In genomic region chr14:8045187-8045846, GRCm38 (mm10) we compare ENCODE assay signal across 32 mouse cellular contexts. TPM values are rescaled to one million over a fixed set of nuclear protein-coding genes. Genes with fewer than 3 reads are reported as not detected.
DNase-seq lines count a peak whose midpoint lies in the region; ATAC-seq and TF ChIP-seq lines count a peak whose summit lies in the region.
"Had no signal": no experiment of that assay in that cellular context is flagged by ENCODE, and none has a peak within 500 bp of the region (broad histone marks: within the 10 kb centered on the region; RNA-seq: fewer than 3 reads in every experiment).

No protein-coding gene starts in this region.

- dilution Hi-C loops in CH12.LX (cut with MboI; ENCODE audit: extremely low pct_ligation_motif_present, extremely low pct_unique_long_range_greater_than_20kb, low sequenced_read_pairs), result no loop called here

- TF ChIP-seq CTCF in kidney, adult 2 months (conservative IDR thresholded peaks at IDR 0.05; ENCODE audit: insufficient read depth, insufficient read length, low read depth, low read length), result no peak
- TF ChIP-seq CTCF in CH12.LX (conservative IDR thresholded peaks at IDR 0.05 in 1 of 2, IDR thresholded peaks at IDR 0.05 in 1 of 2; ENCODE audit: low read depth in 2 of 2, low read length in 2 of 2), result no peak

- no peak overlapping the region for H3K27ac ChIP-seq in kidney, adult 2 months (ENCODE audit: insufficient read depth, low read depth, low read length)
- H3K27ac ChIP-seq in CH12.LX (ENCODE audit: insufficient read depth, low read depth), result peak overlapping the region; percentile 84
- H3K27ac ChIP-seq in intestine, embryonic 15.5 days, result no peak overlapping the region
- H3K27ac ChIP-seq: embryonic facial prominence, embryonic 12.5 days; gastrocnemius, adult 2 months; heart, adult 2 months; heart, embryonic 13.5 days; kidney, postnatal 0 days; liver, embryonic 14.5 days; macrophage had no signal

- no peaks in the 10 kb centered on the region for H3K27me3 ChIP-seq in kidney, adult 2 months (replicated peaks; ENCODE audit: control insufficient read depth, insufficient read depth, low read length)
- H3K27me3 ChIP-seq in CH12.LX (replicated peaks), result no peaks in the 10 kb centered on the region
- no peaks in the 10 kb centered on the region for H3K27me3 ChIP-seq in intestine, embryonic 15.5 days (replicated peaks)
- H3K27me3 ChIP-seq: embryonic facial prominence, embryonic 12.5 days; heart, embryonic 13.5 days had no signal

- H3K79me2 ChIP-seq in CH12.LX (replicated peaks; ENCODE audit: control insufficient read depth, extremely low read depth, insufficient read depth, poor library complexity, severe bottlenecking), result no peaks in the 10 kb centered on the region; the same call in 1 of the 2 replicates

- no peak overlapping the region for H3K4me3 ChIP-seq in kidney, adult 2 months (ENCODE audit: insufficient read depth, low read depth, low read length)
- H3K4me3 ChIP-seq in CH12.LX (replicated peaks in 1 of 3; ENCODE audit: low read depth in 2 of 3, low read length in 2 of 3, poor library complexity in 1 of 3), result peak overlapping the region; percentile 25 to 48 (median 27)
- no peak overlapping the region for H3K4me3 ChIP-seq in intestine, embryonic 15.5 days (replicated peaks)
- H3K4me3 ChIP-seq: embryonic facial prominence, embryonic 12.5 days; gastrocnemius, adult 2 months; heart, adult 2 months; heart, embryonic 13.5 days had no signal

- no peak for TF ChIP-seq EP300 in CH12.LX (IDR thresholded peaks at IDR 0.05; ENCODE audit: low read length)

- WGBS in kidney, adult 2 months, result 90% methylated on average over 11 of the region's 11 CpGs
- 84% methylated on average over 11 of the region's 11 CpGs for WGBS in intestine, embryonic 15.5 days

- DNase-seq in kidney, adult 2 months, result peak; percentile 33
- no peak for DNase-seq in kidney, postnatal 25 days
- DNase-seq in CD4-positive, CD25-positive, alpha-beta regulatory T cell, adult 2 months (ENCODE audit: low read depth, low spot score), result peak; percentile 52
- DNase-seq in CH12.LX (ENCODE audit: extremely low read depth) (peak; percentile 87), ZHBTc4 (ENCODE audit: low read depth, low spot score) (peak; percentile 79)
- DNase-seq in ovary, postnatal 36 days (ENCODE audit: low spot score), result no peak
- DNase-seq: adrenal gland, postnatal 14 days; cerebellum, adult 9-11 months; embryo, embryonic 11 days; gastrocnemius, adult 2 months; gastrocnemius, postnatal 36 days; heart, postnatal 10 days; liver; lung, adult 2 months; lung, postnatal 10 days; right cerebral cortex, adult 18-20 months; right cerebral cortex, postnatal 4 days had no signal

- no peaks in the 10 kb centered on the region for H3K9me3 ChIP-seq in CH12.LX (replicated peaks; ENCODE audit: low read length)
- no peaks in the 10 kb centered on the region for H3K9me3 ChIP-seq in intestine, embryonic 15.5 days
- H3K9me3 ChIP-seq: embryonic facial prominence, embryonic 12.5 days; heart, embryonic 13.5 days had no signal

- in situ Hi-C loops in CH12.LX (cut with MboI; ENCODE audit: low pct_ligation_motif_present, low pct_unique_long_range_greater_than_20kb, low sequenced_read_pairs), result no loop called here

- TF ChIP-seq POLR2A in kidney, adult 2 months (IDR thresholded peaks at IDR 0.05; ENCODE audit: low read depth, low read length), result no peak
- TF ChIP-seq POLR2A in CH12.LX (IDR thresholded peaks at IDR 0.05; ENCODE audit: low read depth, low read length), result peak; percentile 45

- no peak for ATAC-seq in intestine, embryonic 15.5 days
- ATAC-seq: forebrain, embryonic 16.5 days; hindbrain, embryonic 16.5 days; intestine, postnatal 0 days; midbrain, embryonic 16.5 days had no signal

- H3K9ac ChIP-seq in CH12.LX (ENCODE audit: insufficient read depth, low read depth), result peak overlapping the region; percentile 20; the same call in 1 of the 2 replicates
- H3K9ac ChIP-seq in intestine, embryonic 15.5 days, result no peak overlapping the region
- H3K9ac ChIP-seq: embryonic facial prominence, embryonic 12.5 days; heart, embryonic 13.5 days; liver, embryonic 14.5 days had no signal

- H3K4me1 ChIP-seq in kidney, adult 2 months (ENCODE audit: control insufficient read depth, insufficient read depth, low read length), result no peaks in the 10 kb centered on the region
- H3K4me1 ChIP-seq in CH12.LX (ENCODE audit: control insufficient read depth in 1 of 2, insufficient read depth in 2 of 2), result peaks cover 25 to 88% of the 10 kb centered on the region in 2 experiments
- H3K4me1 ChIP-seq in intestine, embryonic 15.5 days (replicated peaks), result no peaks in the 10 kb centered on the region
- H3K4me1 ChIP-seq: embryonic facial prominence, embryonic 12.5 days; heart, embryonic 13.5 days had no signal

- H3K36me3 ChIP-seq in kidney, adult 2 months (ENCODE audit: control insufficient read depth, insufficient read depth, low read length), result no peaks in the 10 kb centered on the region
- peaks cover 29 to 48% of the 10 kb centered on the region in 2 experiments for H3K36me3 ChIP-seq in CH12.LX (replicated peaks in 1 of 2; ENCODE audit: control insufficient read depth in 1 of 2, insufficient read depth in 1 of 2, low read length in 1 of 2)
- H3K36me3 ChIP-seq in intestine, embryonic 15.5 days, result no peaks in the 10 kb centered on the region

- H3K4me2 ChIP-seq in CH12.LX (ENCODE audit: insufficient read depth, low read depth, poor library complexity, severe bottlenecking), result peak overlapping the region; percentile 74
- no peak overlapping the region for H3K4me2 ChIP-seq in intestine, embryonic 15.5 days (replicated peaks)
- H3K4me2 ChIP-seq: embryonic facial prominence, embryonic 12.5 days; heart, embryonic 13.5 days; midbrain, embryonic 11.5 days had no signal

- TF ChIP-seq RAD21 in CH12.LX (IDR thresholded peaks at IDR 0.05; ENCODE audit: low read depth, low read length), result no peak

TF ChIP-seq in CH12.LX, 34 proteins besides CTCF, POLR2A, EP300 and RAD21:
- TF ChIP-seq MAFK (IDR thresholded peaks at IDR 0.05; ENCODE audit: insufficient replicate concordance, low read length) (no peak), KAT2A (IDR thresholded peaks at IDR 0.05; ENCODE audit: insufficient replicate concordance, low read length) (no peak), SIN3A (IDR thresholded peaks at IDR 0.05; ENCODE audit: low read length) (no peak), MAX (IDR thresholded peaks at IDR 0.05; ENCODE audit: low read length) (no peak; the same call in 1 of the 2 replicates), ZMIZ1 (IDR thresholded peaks at IDR 0.05; ENCODE audit: low read depth, low read length) (no peak), PAX5 (IDR thresholded peaks at IDR 0.05; ENCODE audit: low read length) (no peak), USF2 (conservative IDR thresholded peaks at IDR 0.05; ENCODE audit: low read depth, low read length) (no peak), JUN (IDR thresholded peaks at IDR 0.05; ENCODE audit: insufficient read depth, low read depth, low read length) (no peak), USF1 (IDR thresholded peaks at IDR 0.05; ENCODE audit: low read depth, low read length) (no peak), ZKSCAN1 (IDR thresholded peaks at IDR 0.05; ENCODE audit: borderline replicate concordance, low read depth, low read length) (no peak), NELFE (IDR thresholded peaks at IDR 0.05; ENCODE audit: low read depth, low read length) (peak; percentile 54; the same call in 1 of the 2 replicates), MXI1 (IDR thresholded peaks at IDR 0.05; ENCODE audit: low read depth, low read length) (no peak), CHD2 (IDR thresholded peaks at IDR 0.05; ENCODE audit: low read length) (0 out of 2 replicates have a peak, but pooled peaks have one; percentile 5), MEF2A (IDR thresholded peaks at IDR 0.05; ENCODE audit: borderline replicate concordance, low read depth, low read length) (no peak), SMC3 (IDR thresholded peaks at IDR 0.05; ENCODE audit: low read depth, low read length) (no peak), RCOR1 (conservative IDR thresholded peaks at IDR 0.05; ENCODE audit: low read depth, low read length) (no peak)
TF ChIP-seq in CH12.LX: peak in this region for 2.

RNA-seq across cellular contexts. Expression of gene Rpp14, which starts 34.9 kb away (rescaled TPM):
- 9.0 and 13.8 TPM in 2 replicates for polyA plus RNA-seq in kidney, adult 2 months (2012; rRNA removed)
- total RNA-seq in CH12.LX (2012; rRNA removed) (32.4 and 46.9 TPM in 2 replicates), CH12.LX (2014; rRNA removed) (132 and 140 TPM in 2 replicates)
- polyA plus RNA-seq in CH12.LX (2012; ENCODE audit: insufficient read length, low read depth), result 101 and 121 TPM in 2 replicates
- polyA plus RNA-seq in intestine, embryonic 15.5 days (2015; fragmentation: Nextera tagmentation; extraction: Ambion mirVana), result 52.1 and 53.7 TPM in 2 replicates

RNA-seq across cellular contexts. Expression of gene Abhd6, which starts 42.6 kb away (rescaled TPM):
- polyA plus RNA-seq in kidney, adult 2 months (2012; rRNA removed), result 37.4 and 38.9 TPM in 2 replicates
- total RNA-seq in CH12.LX (2012; rRNA removed) (36.0 and 38.1 TPM in 2 replicates), CH12.LX (2014; rRNA removed) (31.9 and 39.2 TPM in 2 replicates)
- 45.2 and 55.9 TPM in 2 replicates for polyA plus RNA-seq in CH12.LX (2012; ENCODE audit: insufficient read length, low read depth)
- 13.5 and 14.0 TPM in 2 replicates for polyA plus RNA-seq in intestine, embryonic 15.5 days (2015; fragmentation: Nextera tagmentation; extraction: Ambion mirVana)

RNA-seq across cellular contexts. Expression of gene Dnase1l3, which starts 50.9 kb away (rescaled TPM):
- polyA plus RNA-seq in kidney, adult 2 months (2012; rRNA removed), result 0.37 and 3.0 TPM in 2 replicates
- total RNA-seq in CH12.LX (2012; rRNA removed), result 1.5 and 2.5 TPM in 2 replicates
- 2.5 and 2.9 TPM in 2 replicates for total RNA-seq in CH12.LX (2014; rRNA removed)
- 30.4 and 36.0 TPM in 2 replicates for polyA plus RNA-seq in CH12.LX (2012; ENCODE audit: insufficient read length, low read depth)
- polyA plus RNA-seq in intestine, embryonic 15.5 days (2015; fragmentation: Nextera tagmentation; extraction: Ambion mirVana), result 1.1 and 1.2 TPM in 2 replicates
- total RNA-seq: gastrocnemius, adult 2 months; gastrocnemius, postnatal 36 days; heart, postnatal 10 days; left cerebral cortex, adult 18-20 months; left cerebral cortex, postnatal 14 days had no signal
- polyA plus RNA-seq: neural tube, embryonic 11.5 days had no signal

RNA-seq across cellular contexts. Expression of gene Pxk, which starts 52.7 kb away (rescaled TPM):
- 36.8 and 42.9 TPM in 2 replicates for polyA plus RNA-seq in kidney, adult 2 months (2012; rRNA removed)
- total RNA-seq in CH12.LX (2012; rRNA removed) (11.7 and 13.1 TPM in 2 replicates), CH12.LX (2014; rRNA removed) (28.9 and 29.4 TPM in 2 replicates)
- 47.2 and 55.7 TPM in 2 replicates for polyA plus RNA-seq in CH12.LX (2012; ENCODE audit: insufficient read length, low read depth)
- polyA plus RNA-seq in intestine, embryonic 15.5 days (2015; fragmentation: Nextera tagmentation; extraction: Ambion mirVana), result 35.2 and 36.3 TPM in 2 replicates

Comparison
In these comparisons a context has a peak if more than half of its experiments do, and no peak if none do; other contexts are left out.
1. DNase-seq: peak in kidney, adult 2 months (single experiment), CD4-positive, CD25-positive, alpha-beta regulatory T cell, adult 2 months (single experiment), CH12.LX (single experiment) and ZHBTc4 (single experiment); none in kidney, postnatal 25 days (0 of 2) and ovary, postnatal 36 days (single experiment).
2. H3K4me3 ChIP-seq: peak in CH12.LX (3 of 3); none in kidney, adult 2 months (single experiment) and intestine, embryonic 15.5 days (single experiment).